Mouse (Mus musculus): ENCODE data around the gene Rbm39. TPM values are rescaled to one million over a fixed set of nuclear protein-coding genes. Genes with fewer than 3 reads are reported as not detected.

The Rbm39 gene
- polyA plus RNA-seq, 1 experiment = 37.5 TPM

GRCm38 (mm10) chr2:156181592-156181991 is 1.6 kb upstream of the Rbm39 start:
- Histone ChIP-seq H3K4me1 (ENCODE audit: control insufficient read depth) (peaks cover 38% of the 10 kb centered on the region), H3K27me3 (ENCODE audit: control insufficient read depth) (no peaks in the 10 kb centered on the region), H3K36me3 (ENCODE audit: control insufficient read depth) (peaks cover 27% of the 10 kb centered on the region), H3K9me3 (ENCODE audit: control insufficient read depth, low read length) (no peaks in the 10 kb centered on the region), H3K4me3 (replicated peaks) (peak overlapping the region; percentile 99)
- TF ChIP-seq GATA1 (IDR thresholded peaks at IDR 0.05; ENCODE audit: low read length) (no peak), TAL1 (IDR thresholded peaks at IDR 0.05; ENCODE audit: low read length) (no peak)

GRCm38 (mm10) chr2:156180824-156181590 is 969 bp upstream of the Rbm39 start:
- Histone ChIP-seq H3K4me3 (replicated peaks) (peak overlapping the region; percentile 99), H3K4me1 (ENCODE audit: control insufficient read depth) (peaks cover 38% of the 10 kb centered on the region), H3K9me3 (ENCODE audit: control insufficient read depth, low read length) (no peaks in the 10 kb centered on the region), H3K27me3 (ENCODE audit: control insufficient read depth) (no peaks in the 10 kb centered on the region), H3K36me3 (ENCODE audit: control insufficient read depth) (peaks cover 33% of the 10 kb centered on the region)
- TF ChIP-seq GATA1 (IDR thresholded peaks at IDR 0.05; ENCODE audit: low read length) (no peak), TAL1 (IDR thresholded peaks at IDR 0.05; ENCODE audit: low read length) (no peak)

- H3K4me3 ChIP-seq (replicated peaks) = peak overlapping the region; percentile 99
- H3K36me3 ChIP-seq (ENCODE audit: control insufficient read depth) = peaks cover 45% of the 10 kb centered on the region
- no peaks in the 10 kb centered on the region for H3K27me3 ChIP-seq (ENCODE audit: control insufficient read depth)
- H3K9me3 ChIP-seq (ENCODE audit: control insufficient read depth, low read length) = no peaks in the 10 kb centered on the region
- no peak for TF ChIP-seq TAL1 (IDR thresholded peaks at IDR 0.05; ENCODE audit: low read length)
- no peak for TF ChIP-seq GATA1 (IDR thresholded peaks at IDR 0.05; ENCODE audit: low read length)
- H3K4me1 ChIP-seq (ENCODE audit: control insufficient read depth) = peaks cover 40% of the 10 kb centered on the region
Measured at GRCm38 (mm10) chr2:156179796-156180093, 293 bp downstream of the Rbm39 start.

DNA sequence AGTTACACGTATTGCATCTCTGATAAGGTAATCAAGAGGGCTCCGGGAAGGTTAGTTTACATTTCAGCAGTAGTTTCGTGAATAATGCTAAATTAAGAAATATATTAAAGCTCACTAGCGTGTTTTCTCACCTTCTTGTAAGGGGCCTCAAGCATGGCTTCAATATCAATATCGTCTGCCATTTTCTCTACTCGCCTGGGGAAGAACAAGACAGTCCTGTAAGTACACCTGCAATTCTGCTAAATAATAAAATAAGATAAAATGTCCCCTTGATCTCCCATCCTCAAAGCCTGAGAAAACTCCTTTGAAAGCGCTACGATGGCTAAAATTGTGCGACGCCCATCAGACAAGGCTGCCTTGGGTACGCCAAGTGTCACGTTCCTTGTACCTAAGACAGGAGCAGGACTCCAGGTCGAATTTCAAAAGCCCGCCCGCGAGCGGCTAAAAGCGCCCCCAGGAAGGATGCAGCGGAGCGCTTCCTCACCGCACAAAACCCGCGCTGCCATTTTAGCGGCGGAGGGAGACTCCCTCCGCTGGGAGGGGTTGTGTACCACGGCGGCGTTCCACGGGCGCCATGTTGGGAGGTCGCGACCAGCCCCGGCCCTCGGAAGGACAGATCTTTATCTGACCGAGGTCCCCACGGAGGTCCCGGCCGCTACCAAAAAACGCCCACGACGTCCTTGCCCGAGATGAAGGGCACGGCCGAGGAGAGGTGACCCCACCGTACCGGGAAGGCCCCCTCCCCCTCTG is 817 bp downstream of the Rbm39 start:
- no peaks in the 10 kb centered on the region for H3K27me3 ChIP-seq (ENCODE audit: control insufficient read depth)
- H3K4me3 ChIP-seq (replicated peaks) = peak overlapping the region; percentile 99
- TF ChIP-seq TAL1 (IDR thresholded peaks at IDR 0.05; ENCODE audit: low read length) (no peak), GATA1 (IDR thresholded peaks at IDR 0.05; ENCODE audit: low read length) (no peak; the same call in 1 of the 2 replicates)
- H3K4me1 ChIP-seq (ENCODE audit: control insufficient read depth) = peaks cover 41% of the 10 kb centered on the region
- H3K9me3 ChIP-seq (ENCODE audit: control insufficient read depth, low read length) = no peaks in the 10 kb centered on the region
- H3K36me3 ChIP-seq (ENCODE audit: control insufficient read depth) = peaks cover 51% of the 10 kb centered on the region

- TF ChIP-seq GATA1 (IDR thresholded peaks at IDR 0.05; ENCODE audit: low read length) (no peak), TAL1 (IDR thresholded peaks at IDR 0.05; ENCODE audit: low read length) (no peak)
- H3K4me3 ChIP-seq (replicated peaks) = peak overlapping the region; percentile 99
- H3K36me3 ChIP-seq (ENCODE audit: control insufficient read depth) = peaks cover 66% of the 10 kb centered on the region
Measured at GRCm38 (mm10) chr2:156177651-156178050, 2.4 kb downstream of the Rbm39 start.

DNA sequence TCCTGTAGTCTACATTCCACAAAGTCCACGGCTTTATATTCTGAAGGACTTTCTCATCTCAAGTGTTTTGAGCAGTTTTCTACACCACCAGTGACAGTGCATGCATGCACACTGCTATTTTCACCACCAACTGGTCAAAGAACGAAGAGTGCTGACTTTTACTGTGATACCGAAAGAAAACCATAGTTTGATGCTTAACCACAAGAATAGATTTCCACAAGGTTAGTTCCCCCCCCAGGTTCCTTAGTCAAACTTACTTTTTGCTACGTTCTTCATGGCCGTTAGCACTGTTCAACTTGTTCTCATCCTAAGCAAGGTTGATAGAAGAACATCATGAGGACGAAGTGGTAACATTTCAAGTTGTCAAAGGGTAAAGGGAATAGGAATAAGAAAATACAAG is 3.0 kb downstream of the Rbm39 start:
- no peaks in the 10 kb centered on the region for H3K27me3 ChIP-seq (ENCODE audit: control insufficient read depth)
- TF ChIP-seq GATA1 (IDR thresholded peaks at IDR 0.05; ENCODE audit: low read length) (no peak), TAL1 (IDR thresholded peaks at IDR 0.05; ENCODE audit: low read length) (no peak)
- H3K4me1 ChIP-seq (ENCODE audit: control insufficient read depth) = peaks cover 38% of the 10 kb centered on the region
- peak overlapping the region; percentile 14 for H3K4me3 ChIP-seq (replicated peaks)
- H3K9me3 ChIP-seq (ENCODE audit: control insufficient read depth, low read length) = no peaks in the 10 kb centered on the region
- H3K36me3 ChIP-seq (ENCODE audit: control insufficient read depth) = peaks cover 72% of the 10 kb centered on the region

More at GRCm38 (mm10) chr2:156177651-156178050, 2.4 kb downstream of the Rbm39 start:
- H3K9me3 ChIP-seq (ENCODE audit: control insufficient read depth, low read length) = no peaks in the 10 kb centered on the region
- no peaks in the 10 kb centered on the region for H3K27me3 ChIP-seq (ENCODE audit: control insufficient read depth)
- peaks cover 44% of the 10 kb centered on the region for H3K4me1 ChIP-seq (ENCODE audit: control insufficient read depth)

DNA sequence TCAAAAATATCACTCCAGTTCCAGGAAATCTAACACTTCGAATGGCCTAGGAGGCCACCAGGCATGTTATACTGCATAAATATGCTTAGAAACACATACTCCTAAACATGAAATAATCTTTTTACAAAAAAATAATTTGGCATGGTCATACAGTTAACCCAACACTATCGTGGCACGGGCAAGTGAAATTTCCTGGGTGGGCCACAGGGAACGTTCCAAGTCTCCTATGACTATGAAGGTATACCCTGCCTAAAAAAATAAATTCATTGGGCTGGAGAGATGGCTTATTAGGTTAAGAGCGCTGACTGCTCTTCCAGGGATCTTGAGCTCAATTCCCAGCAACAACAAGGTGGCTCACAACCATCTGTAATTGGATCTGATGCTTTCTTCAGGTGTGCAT is 13.5 kb downstream of the Rbm39 start:
- H3K4me1 ChIP-seq (ENCODE audit: control insufficient read depth) = no peaks in the 10 kb centered on the region
- TF ChIP-seq GATA1 (IDR thresholded peaks at IDR 0.05; ENCODE audit: low read length) (no peak), TAL1 (IDR thresholded peaks at IDR 0.05; ENCODE audit: low read length) (no peak)
- no peaks in the 10 kb centered on the region for H3K27me3 ChIP-seq (ENCODE audit: control insufficient read depth)
- peaks cover 97% of the 10 kb centered on the region for H3K36me3 ChIP-seq (ENCODE audit: control insufficient read depth)
- no peaks in the 10 kb centered on the region for H3K9me3 ChIP-seq (ENCODE audit: control insufficient read depth, low read length)
- H3K4me3 ChIP-seq (replicated peaks) = no peak overlapping the region

DNA sequence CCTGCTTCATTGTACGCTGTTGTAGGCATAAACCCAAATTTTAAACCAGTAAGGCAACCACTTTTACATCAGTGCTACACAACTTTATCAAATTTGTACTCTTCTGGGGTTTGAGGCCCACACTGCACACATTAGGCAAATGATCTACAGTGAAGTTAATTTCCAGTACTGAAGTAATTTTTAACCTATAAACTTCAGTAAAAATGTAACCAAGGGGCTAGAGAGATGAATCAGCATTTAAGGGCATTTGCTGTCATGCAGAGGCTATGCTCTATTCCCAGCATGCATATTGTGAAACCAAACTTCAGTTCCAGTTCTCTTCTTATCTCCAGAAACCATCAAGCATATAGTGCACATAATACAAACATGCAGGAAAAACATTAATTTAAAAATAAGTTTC is 14.6 kb downstream of the Rbm39 start:
- no peak for TF ChIP-seq GATA1 (IDR thresholded peaks at IDR 0.05; ENCODE audit: low read length)
- H3K27me3 ChIP-seq (ENCODE audit: control insufficient read depth) = no peaks in the 10 kb centered on the region
- H3K36me3 ChIP-seq (ENCODE audit: control insufficient read depth) = peaks cover 98% of the 10 kb centered on the region
- no peak overlapping the region for H3K4me3 ChIP-seq (replicated peaks)
- H3K9me3 ChIP-seq (ENCODE audit: control insufficient read depth, low read length) = no peaks in the 10 kb centered on the region
- H3K4me1 ChIP-seq (ENCODE audit: control insufficient read depth) = no peaks in the 10 kb centered on the region

- TF ChIP-seq GATA1 (IDR thresholded peaks at IDR 0.05; ENCODE audit: low read length) (no peak), TAL1 (IDR thresholded peaks at IDR 0.05; ENCODE audit: low read length) (no peak)
- Histone ChIP-seq H3K9me3 (ENCODE audit: control insufficient read depth, low read length) (no peaks in the 10 kb centered on the region), H3K36me3 (ENCODE audit: control insufficient read depth) (peaks cover 100% of the 10 kb centered on the region), H3K27me3 (ENCODE audit: control insufficient read depth) (no peaks in the 10 kb centered on the region), H3K4me3 (replicated peaks) (no peak overlapping the region), H3K4me1 (ENCODE audit: control insufficient read depth) (no peaks in the 10 kb centered on the region; the same call in 1 of the 2 replicates)
Measured at GRCm38 (mm10) chr2:156151538-156151937, 28.5 kb downstream of the Rbm39 start.
